Mouse (Mus musculus): ENCODE results near the gene Cetn4. TPM values are rescaled to one million over a fixed set of nuclear protein-coding genes. Genes with fewer than 3 reads are reported as not detected.
A peak's percentile ranks its signal among the peaks of the same experiment; 100 is the strongest.

Cetn4 gene
- polyA plus RNA-seq, 1 experiment from 2014 or later, result 27.9 TPM

DNA sequence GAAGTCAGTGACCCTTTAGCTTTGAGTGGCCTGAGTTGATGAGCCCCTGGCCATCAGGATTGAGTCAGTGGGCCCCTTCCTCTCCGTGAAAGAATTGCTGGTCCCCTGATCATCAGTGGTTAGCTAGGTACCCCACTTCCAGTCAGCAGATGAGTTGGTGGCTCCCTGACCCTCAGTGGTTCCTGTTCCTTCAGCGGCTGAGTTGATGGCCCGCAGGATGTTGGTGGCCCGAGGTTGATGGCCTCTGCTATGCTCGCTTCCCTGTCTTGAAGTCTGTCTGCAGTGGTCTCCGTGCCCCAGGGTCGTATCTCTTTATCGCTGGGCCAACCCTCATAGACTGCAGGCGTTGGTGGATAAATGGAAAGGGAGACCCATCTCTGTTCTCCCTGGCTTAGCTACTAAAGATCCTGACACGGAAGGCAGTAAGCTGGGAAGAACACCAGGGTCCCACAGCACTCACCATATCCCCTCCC, 575 bp downstream of the Cetn4 start:
- POLR2A ChIA-PET, result interaction anchor here (0.6 to 0.9 kb wide), 5 partner anchors 15 to 1670 kb away, joined by 3 read pairs; partner anchors contain the start of genes Nudt6 and Spata5

DNA sequence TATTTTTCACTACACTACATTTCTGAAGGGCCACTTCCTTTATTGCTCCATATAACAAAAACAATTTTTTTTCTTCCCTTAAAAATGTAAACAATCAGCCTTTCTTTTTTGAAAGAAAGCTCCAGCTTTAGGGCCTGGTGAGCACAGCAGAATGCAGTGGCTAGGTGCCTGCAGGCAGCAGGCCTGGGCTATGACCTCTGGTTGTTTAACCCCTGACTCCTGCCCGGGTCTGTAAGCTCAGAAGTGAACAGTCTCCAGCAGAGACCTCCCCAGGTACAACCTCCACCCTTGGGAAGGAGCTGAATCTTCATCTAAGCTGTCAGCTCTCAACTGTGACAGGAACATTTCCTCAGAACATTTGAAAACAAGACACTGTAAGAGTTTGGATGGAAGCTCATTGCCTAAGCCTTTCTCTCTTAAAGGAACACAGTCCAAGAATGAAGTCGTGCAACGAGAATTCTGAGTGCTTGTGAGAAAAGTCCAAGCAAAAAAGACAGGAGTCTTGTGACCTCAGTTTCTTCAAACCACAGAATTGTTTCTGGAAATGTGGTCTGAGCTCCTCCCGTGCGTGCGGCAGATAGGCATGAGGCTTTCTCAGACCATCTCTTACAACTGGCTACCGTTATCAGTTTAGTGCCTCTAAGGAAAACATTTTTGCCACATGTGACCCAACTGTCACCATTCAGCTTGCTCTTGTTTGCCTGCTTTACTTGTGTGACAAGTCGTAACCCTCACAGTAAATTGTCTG, 8.9 kb downstream of the Cetn4 start:
- CTCF ChIA-PET, result interaction anchor here (1.0 to 2.7 kb wide), 12 partner anchors 8 to 1076 kb away, joined by 3 to 8 read pairs (median 3); partner anchors contain the start of genes Bbs12 and Cetn4
- no peak for TF ChIP-seq CTCF (IDR thresholded peaks at IDR 0.05)
- POLR2A ChIA-PET, result interaction anchor here (0.7 kb wide), 1 partner anchor 19 kb away, joined by 3 read pairs; no protein-coding TSS in a partner anchor
- in situ Hi-C loops (cut with MboI; ENCODE audit: low pct_unique_long_range_greater_than_20kb), result no loop called here
- no peaks in the 10 kb centered on the region for H3K27me3 ChIP-seq
- ATAC-seq, result peak; percentile 35
- no peak for DNase-seq (ENCODE audit: low read depth, low spot score)

More for the DNA sequence above, 575 bp downstream of the Cetn4 start:
- CTCF ChIA-PET, result interaction anchor here (1.1 to 2.3 kb wide), 5 partner anchors 9 to 103 kb away, joined by 3 to 7 read pairs (median 5); no protein-coding TSS in a partner anchor
- ATAC-seq, result peak; percentile 5
- no peaks in the 10 kb centered on the region for H3K27me3 ChIP-seq
- TF ChIP-seq CTCF (IDR thresholded peaks at IDR 0.05), result no peak
- DNase-seq (ENCODE audit: low read depth, low spot score), result no peak
- in situ Hi-C loops (cut with MboI; ENCODE audit: low pct_unique_long_range_greater_than_20kb), result no loop called here

DNA sequence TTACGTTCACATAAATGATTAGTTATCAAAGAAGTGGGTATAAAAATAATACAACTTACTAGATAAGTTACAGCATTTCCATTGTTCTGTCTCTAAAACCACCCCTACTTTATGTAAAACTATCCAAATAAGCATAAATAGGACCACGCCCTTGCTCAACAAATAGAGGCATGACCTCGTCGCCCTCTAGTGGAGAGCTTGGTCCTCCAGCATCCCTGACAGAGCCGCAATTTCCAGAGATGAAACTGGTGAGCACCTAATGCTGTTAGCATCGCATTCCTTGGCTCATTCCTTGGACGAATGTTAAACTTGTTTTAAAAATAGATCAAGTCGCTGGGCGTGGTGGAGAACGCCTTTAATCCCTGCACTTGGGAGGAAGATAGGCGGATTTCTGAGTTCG, 9.8 kb downstream of the Cetn4 start:
- POLR2A ChIA-PET, result no interaction called here
- no peaks in the 10 kb centered on the region for H3K27me3 ChIP-seq
- in situ Hi-C loops (cut with MboI; ENCODE audit: low pct_unique_long_range_greater_than_20kb), result no loop called here
- TF ChIP-seq CTCF (IDR thresholded peaks at IDR 0.05), result peak; percentile 91
- CTCF ChIA-PET, result interaction anchor here (0.6 to 2.7 kb wide), 9 partner anchors 9 to 918 kb away, joined by 3 to 8 read pairs (median 3); partner anchors contain the start of genes Bbs12 and Cetn4
- DNase-seq (ENCODE audit: low read depth, low spot score) (no peak), ATAC-seq (no peak)

DNA sequence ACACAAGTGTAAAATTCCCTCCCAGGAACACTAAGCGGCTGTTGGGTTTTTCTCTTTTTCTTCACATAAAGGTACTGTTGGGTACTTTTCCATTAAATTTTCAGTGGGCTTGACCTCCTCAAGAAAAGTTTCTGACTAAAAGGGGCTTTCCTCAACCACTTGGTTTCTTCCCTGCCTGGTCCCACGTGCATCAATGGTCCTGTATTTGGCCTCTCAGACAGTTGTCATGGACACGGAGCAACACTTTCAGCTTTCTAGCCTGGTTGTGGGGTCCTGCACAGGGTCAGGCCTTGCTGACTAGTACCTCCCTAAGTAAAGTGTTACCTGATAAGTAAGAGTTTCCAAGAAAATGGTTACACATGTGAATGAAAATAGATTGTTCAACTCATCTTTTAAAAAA, 13.0 kb downstream of the Cetn4 start:
- ChIA-PET POLR2A (no interaction called here), CTCF (no interaction called here)
- in situ Hi-C loops (cut with MboI; ENCODE audit: low pct_unique_long_range_greater_than_20kb), result no loop called here
- DNase-seq (ENCODE audit: low read depth, low spot score) (no peak), ATAC-seq (no peak)
- no peaks in the 10 kb centered on the region for H3K27me3 ChIP-seq
- TF ChIP-seq CTCF (IDR thresholded peaks at IDR 0.05), result no peak

DNA sequence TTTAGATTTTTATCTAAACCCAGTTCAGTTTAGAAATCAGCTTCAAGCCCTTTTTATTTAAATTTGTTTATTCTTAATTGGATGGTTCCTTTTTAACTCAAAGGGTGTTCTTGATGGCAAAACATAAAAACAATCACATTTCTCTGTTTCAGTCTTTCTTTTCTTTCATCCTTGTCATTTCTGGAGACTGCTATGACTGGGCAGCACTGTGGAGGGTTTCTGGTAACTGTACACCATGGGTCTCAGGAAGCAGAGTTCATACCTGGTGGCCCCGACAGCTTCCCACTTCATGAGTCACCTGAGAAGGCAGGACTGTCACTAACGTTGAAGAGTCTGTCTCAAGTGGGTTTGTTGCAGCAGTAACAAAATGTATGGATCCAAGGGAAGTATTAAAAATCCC, 19.9 kb downstream of the Cetn4 start:
- no peak for DNase-seq (ENCODE audit: low read depth, low spot score)
- in situ Hi-C loops (cut with MboI; ENCODE audit: low pct_unique_long_range_greater_than_20kb), result no loop called here
- ChIA-PET CTCF (interaction anchor here (0.7 to 1.4 kb wide), 3 partner anchors 9 to 40 kb away, joined by 3 read pairs; partner anchors contain the start of genes Bbs12 and Cetn4), POLR2A (no interaction called here)
- H3K27me3 ChIP-seq, result peaks cover 11% of the 10 kb centered on the region
- no peak for ATAC-seq
- no peak for TF ChIP-seq CTCF (IDR thresholded peaks at IDR 0.05)

DNA sequence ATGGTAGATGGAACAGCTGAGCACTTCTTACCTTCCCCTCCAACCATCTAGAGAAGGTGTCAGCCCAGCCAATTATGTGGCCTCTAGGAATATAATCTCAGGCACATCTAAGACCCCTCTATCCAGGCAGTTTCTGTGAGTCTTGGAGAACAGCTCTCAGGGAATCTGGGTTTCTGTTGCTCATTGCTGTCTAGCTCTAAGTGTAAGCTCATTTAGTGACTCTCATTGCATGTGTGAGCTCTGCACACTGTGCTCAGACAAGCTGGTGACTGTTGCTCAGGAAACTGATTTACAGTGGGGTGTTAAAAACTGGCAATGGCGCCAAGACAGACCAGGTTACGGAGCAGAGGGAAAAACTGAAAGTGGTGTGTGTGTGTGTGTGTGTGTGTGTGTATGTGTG, 20.6 kb downstream of the Cetn4 start:
- POLR2A ChIA-PET, result no interaction called here
- ATAC-seq, result no peak
- no peak for DNase-seq (ENCODE audit: low read depth, low spot score)
- no peak for TF ChIP-seq CTCF (IDR thresholded peaks at IDR 0.05)
- H3K27me3 ChIP-seq, result peaks cover 11% of the 10 kb centered on the region
- CTCF ChIA-PET, result interaction anchor here (0.7 to 1.4 kb wide), 3 partner anchors 9 to 40 kb away, joined by 3 read pairs; partner anchors contain the start of genes Bbs12 and Cetn4
- in situ Hi-C loops (cut with MboI; ENCODE audit: low pct_unique_long_range_greater_than_20kb), result no loop called here

DNA sequence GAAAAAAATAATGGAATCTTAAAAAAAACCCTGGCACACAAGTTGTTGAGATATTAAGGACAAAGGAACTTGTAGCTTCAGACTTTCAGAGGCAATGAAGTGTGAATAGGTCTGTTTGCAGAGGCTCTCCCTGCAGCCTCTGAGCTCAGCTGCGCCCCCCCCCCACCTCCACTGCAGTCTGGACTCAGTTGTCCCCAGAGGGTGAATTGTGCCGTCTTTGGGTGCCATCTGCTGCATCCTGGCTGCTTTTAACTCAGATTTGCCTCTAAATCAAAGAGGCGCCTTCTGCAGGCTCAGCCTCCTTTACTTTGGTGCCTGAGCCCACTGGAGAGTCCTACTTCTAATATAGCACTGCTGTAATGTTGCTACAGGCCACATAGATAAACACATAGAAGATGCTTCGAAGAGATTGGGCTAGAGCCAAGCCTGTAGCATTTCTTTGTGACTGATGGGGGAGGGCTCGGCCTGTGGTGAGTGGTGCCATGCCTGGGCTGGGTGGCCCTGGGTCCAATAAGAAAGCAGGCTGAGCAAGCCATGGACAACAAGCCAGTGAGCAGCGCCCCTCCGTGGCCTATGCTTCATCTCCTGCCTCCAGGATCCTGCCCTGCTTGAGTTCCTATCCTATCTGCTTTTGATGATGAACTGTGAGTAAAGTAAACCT, 21.5 kb downstream of the Cetn4 start:
- CTCF ChIA-PET, result interaction anchor here (1.2 kb wide), 1 partner anchor 13 kb away, joined by 3 read pairs; no protein-coding TSS in a partner anchor
- TF ChIP-seq CTCF (IDR thresholded peaks at IDR 0.05), result no peak

DNA sequence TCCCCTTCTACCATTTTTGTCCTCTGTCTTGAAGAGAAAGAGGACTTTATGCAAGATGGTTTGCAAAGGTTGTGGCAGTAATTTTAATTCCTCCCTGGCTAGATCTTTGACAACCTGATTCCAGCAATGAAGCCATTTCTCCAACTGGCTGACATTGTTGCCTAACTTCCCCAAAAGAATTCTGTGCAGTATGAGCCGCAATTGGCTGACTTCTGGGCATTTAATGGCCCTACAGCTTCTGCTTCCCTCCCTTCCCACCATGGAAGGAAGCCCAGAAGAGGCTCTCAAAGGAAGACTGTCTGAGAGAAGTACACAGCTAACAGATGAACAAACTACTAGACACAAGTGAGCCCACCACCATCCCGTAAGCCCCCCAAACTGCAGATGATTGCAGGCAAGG, 23.3 kb downstream of the Cetn4 start:
- ChIA-PET CTCF (no interaction called here), POLR2A (no interaction called here)
- TF ChIP-seq CTCF (IDR thresholded peaks at IDR 0.05), result no peak
- DNase-seq (ENCODE audit: low read depth, low spot score) (no peak), ATAC-seq (no peak)
- in situ Hi-C loops (cut with MboI; ENCODE audit: low pct_unique_long_range_greater_than_20kb), result no loop called here
- H3K27me3 ChIP-seq, result peaks cover 13% of the 10 kb centered on the region

More for the DNA sequence above, 21.5 kb downstream of the Cetn4 start:
- POLR2A ChIA-PET, result no interaction called here
- in situ Hi-C loops (cut with MboI; ENCODE audit: low pct_unique_long_range_greater_than_20kb), result no loop called here
- DNase-seq (ENCODE audit: low read depth, low spot score) (no peak), ATAC-seq (no peak)
- peaks cover 11% of the 10 kb centered on the region for H3K27me3 ChIP-seq

DNA sequence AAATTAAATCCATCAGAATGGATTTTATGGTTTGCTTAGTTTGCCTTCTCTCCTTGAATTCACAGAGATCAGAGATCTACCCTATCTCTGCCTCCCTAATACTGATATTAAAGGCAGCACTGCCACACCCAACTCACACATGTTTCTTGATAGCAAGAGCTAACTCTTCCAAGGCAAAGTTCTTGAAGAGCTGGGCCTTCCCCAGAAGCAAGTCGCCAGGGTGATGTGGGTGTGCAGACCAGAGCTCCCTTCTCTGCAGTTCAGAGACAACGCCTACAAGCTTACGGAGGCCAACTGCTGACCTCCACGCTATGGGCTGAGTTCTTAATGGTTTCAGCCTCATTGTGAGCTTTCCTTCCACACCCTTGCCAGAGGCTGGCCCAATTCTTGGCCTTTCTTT, 29.3 kb downstream of the Cetn4 start:
- DNase-seq (ENCODE audit: low read depth, low spot score) (no peak), ATAC-seq (no peak)
- POLR2A ChIA-PET, result no interaction called here
- CTCF ChIA-PET, result interaction anchor here (1.0 to 1.2 kb wide), 3 partner anchors 9 to 20 kb away, joined by 3 to 4 read pairs (median 3); no protein-coding TSS in a partner anchor
- in situ Hi-C loops (cut with MboI; ENCODE audit: low pct_unique_long_range_greater_than_20kb), result no loop called here
- peaks cover 11% of the 10 kb centered on the region for H3K27me3 ChIP-seq
- no peak for TF ChIP-seq CTCF (IDR thresholded peaks at IDR 0.05)

DNA sequence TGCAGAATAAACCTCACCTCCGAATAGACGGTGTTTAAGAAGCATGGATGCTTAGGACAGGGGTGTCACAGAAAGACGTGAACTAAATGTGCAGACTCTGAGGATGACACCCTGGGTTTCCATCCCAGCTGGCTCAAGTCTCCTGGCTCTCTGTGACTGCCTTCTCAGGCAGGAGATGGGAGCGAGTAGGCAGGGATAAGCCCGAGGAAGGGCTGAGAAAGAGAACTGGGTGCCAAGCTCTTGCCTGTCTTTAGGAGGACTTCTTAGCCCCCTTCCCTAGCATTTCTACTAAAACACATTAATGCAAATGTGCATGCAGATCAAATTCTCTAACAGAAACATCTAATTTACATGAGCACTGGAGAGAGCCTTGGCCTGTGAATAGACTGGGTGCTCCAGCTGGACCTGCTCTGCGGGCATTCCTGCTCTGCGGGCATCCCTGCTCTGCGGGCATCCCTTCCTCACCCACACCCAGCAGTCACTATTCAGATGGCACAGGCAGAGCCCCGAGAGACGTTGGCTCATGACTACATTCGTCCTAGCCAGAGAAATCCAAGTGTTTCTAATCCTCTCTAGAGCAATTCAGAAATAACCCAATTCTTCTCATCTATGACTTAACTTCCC, 30.1 kb downstream of the Cetn4 start:
- H3K27me3 ChIP-seq, result peaks cover 18% of the 10 kb centered on the region
- DNase-seq (ENCODE audit: low read depth, low spot score), result no peak
- no peak for ATAC-seq
- POLR2A ChIA-PET, result no interaction called here
- in situ Hi-C loops (cut with MboI; ENCODE audit: low pct_unique_long_range_greater_than_20kb), result no loop called here
- no peak for TF ChIP-seq CTCF (IDR thresholded peaks at IDR 0.05)
- CTCF ChIA-PET, result interaction anchor here (1.2 to 1.6 kb wide), 2 partner anchors 10 to 21 kb away, joined by 4 read pairs; no protein-coding TSS in a partner anchor

Measured in Patski (cell line).